16 mouse cellular contexts compared by ENCODE assay signal in genomic region chr5:136038258-136039214, GRCm38 (mm10). TPM values are rescaled to one million over a fixed set of nuclear protein-coding genes. Genes with fewer than 3 reads are reported as not detected.
DNase-seq lines count a peak whose midpoint lies in the region; ATAC-seq and TF ChIP-seq lines count a peak whose summit lies in the region.
"Had no signal": no experiment of that assay in that cellular context is flagged by ENCODE, and none has a peak within 500 bp of the region (broad histone marks: within the 10 kb centered on the region; RNA-seq: fewer than 3 reads in every experiment).

Upk3b (plus strand) TSS chr5:136038496.

- no peak within 1 kb of the TSS for H3K27ac ChIP-seq in heart, adult 2 months
- H3K27ac ChIP-seq in intestine, postnatal 0 days (ENCODE audit: low read depth, low read length) = no peak within 1 kb of the TSS
- H3K27ac ChIP-seq: forebrain, embryonic 12.5 days; midbrain, embryonic 15.5 days had no signal

- no peaks in the 10 kb centered on the region for H3K9me3 ChIP-seq in intestine, postnatal 0 days (ENCODE audit: control insufficient read depth)
- H3K9me3 ChIP-seq: forebrain, embryonic 12.5 days; midbrain, embryonic 15.5 days had no signal

- peak within 1 kb of the TSS; percentile 45 for H3K4me2 ChIP-seq in intestine, postnatal 0 days (replicated peaks; ENCODE audit: low read depth)
- H3K4me2 ChIP-seq: forebrain, embryonic 12.5 days; midbrain, embryonic 15.5 days had no signal

- no peaks in the 10 kb centered on the region for H3K27me3 ChIP-seq in heart, adult 2 months (ENCODE audit: control insufficient read depth, insufficient read depth, low read length)
- no peaks in the 10 kb centered on the region for H3K27me3 ChIP-seq in intestine, postnatal 0 days (replicated peaks; ENCODE audit: control insufficient read depth, insufficient read depth, low read length)
- H3K27me3 ChIP-seq: forebrain, embryonic 12.5 days; midbrain, embryonic 15.5 days had no signal

- 63% methylated on average over 17 of the region's 17 CpGs for WGBS in heart, adult 2 months
- WGBS in intestine, postnatal 0 days = 40% methylated on average over 17 of the region's 17 CpGs

- H3K4me3 ChIP-seq in heart, adult 2 months = no peak within 1 kb of the TSS
- H3K4me3 ChIP-seq in intestine, postnatal 0 days (ENCODE audit: low read depth, low read length) = no peak within 1 kb of the TSS
- H3K4me3 ChIP-seq: forebrain, embryonic 12.5 days; midbrain, embryonic 15.5 days had no signal

- no peak for TF ChIP-seq POLR2A in heart, adult 2 months (IDR thresholded peaks at IDR 0.05; ENCODE audit: insufficient read depth, low read depth, low read length)

- H3K36me3 ChIP-seq in heart, adult 2 months (ENCODE audit: control insufficient read depth, insufficient read depth, low read length) = no peaks in the 10 kb centered on the region
- no peaks in the 10 kb centered on the region for H3K36me3 ChIP-seq in intestine, postnatal 0 days (ENCODE audit: control insufficient read depth, insufficient read depth)
- H3K36me3 ChIP-seq: forebrain, embryonic 12.5 days; midbrain, embryonic 15.5 days had no signal

- peak in 1 of 2 experiments; percentile 38 for DNase-seq in heart, adult 2 months
- no peak for DNase-seq in heart, adult 11 months
- DNase-seq in urinary bladder, adult 2 months (ENCODE audit: low spot score) = peak; percentile 52
- DNase-seq in urinary bladder, postnatal 10 days (ENCODE audit: low spot score) = no peak
- DNase-seq in yolk sac, embryonic 10.5 days (ENCODE audit: low spot score) = peak; percentile 65
- DNase-seq in adrenal gland, postnatal 36 days = no peak
- DNase-seq: adrenal gland, adult 8-10 months; cerebellum, adult 11-12 months; gastrocnemius, postnatal 10 days; layer of hippocampus, adult 9-11 months had no signal

- intact Hi-C loops in heart, adult 2 months (cut with DNase I) = no loop called here

- no peak for TF ChIP-seq EP300 in heart, adult 2 months (IDR thresholded peaks at IDR 0.05; ENCODE audit: insufficient read depth, low read depth, low read length)

- peak; percentile 67 for ATAC-seq in intestine, postnatal 0 days
- ATAC-seq in megakaryocyte-erythroid progenitor cell, adult 5-6 weeks (replicated peaks; ENCODE audit: low FRiP score, low TSS enrichment, poor library complexity, severe bottlenecking) = no peak
- ATAC-seq: inflammation-experienced regulatory T-cells, adult 6 months; midbrain, embryonic 15.5 days had no signal

- no peak for TF ChIP-seq CTCF in heart, adult 2 months (IDR thresholded peaks at IDR 0.05)
- TF ChIP-seq CTCF in intestine, postnatal 0 days (IDR thresholded peaks at IDR 0.05; ENCODE audit: low read depth) = no peak

- H3K79me2 ChIP-seq in heart, adult 2 months (replicated peaks; ENCODE audit: control insufficient read depth, insufficient read depth, low read length) = no peaks in the 10 kb centered on the region

- H3K9ac ChIP-seq in heart, adult 2 months (ENCODE audit: low read depth, low read length) = no peak within 1 kb of the TSS
- no peak within 1 kb of the TSS for H3K9ac ChIP-seq in intestine, postnatal 0 days (ENCODE audit: low read depth, low read length)
- H3K9ac ChIP-seq: forebrain, embryonic 12.5 days; midbrain, embryonic 15.5 days had no signal

- no peaks in the 10 kb centered on the region for H3K4me1 ChIP-seq in heart, adult 2 months (ENCODE audit: control insufficient read depth, insufficient read depth, low read length)
- 0 out of 2 replicates have a peak, but pooled peaks cover 8% of the 10 kb centered on the region for H3K4me1 ChIP-seq in intestine, postnatal 0 days (replicated peaks; ENCODE audit: control insufficient read depth, insufficient read depth, low read length)
- H3K4me1 ChIP-seq: midbrain, embryonic 15.5 days had no signal

RNA-seq across cellular contexts. Expression of gene Upk3b, which starts in this region (rescaled TPM):
- 10 to 100 TPM; 16.7 to 18.6 TPM for total RNA-seq in heart, adult 2 months (2021)
- 25.8 and 30.5 TPM in 2 replicates for polyA plus RNA-seq in heart, adult 2 months (2012; rRNA removed)
- 113 and 152 TPM in 2 replicates for polyA plus RNA-seq in urinary bladder, adult 2 months (2012; rRNA removed)
- 18.3 and 21.3 TPM in 2 replicates for polyA plus RNA-seq in intestine, postnatal 0 days (2015; fragmentation: Nextera tagmentation; extraction: Ambion mirVana)
- total RNA-seq in megakaryocyte-erythroid progenitor cell, adult 5-6 weeks (2014; fragmentation: Nextera tagmentation) = not detected in 2 replicates
- not detected in 2 replicates for total RNA-seq in megakaryocyte-erythroid progenitor cell, adult 5-6 weeks (2017)
- total RNA-seq in adrenal gland, postnatal 36 days (2021) = 1 to 10 TPM; 5.3 to 6.8 TPM
- total RNA-seq: neutrophil, adult 5-6 weeks had no signal
- polyA plus RNA-seq: forebrain, embryonic 12.5 days; midbrain, embryonic 15.5 days had no signal

Comparison
In these comparisons a context has a peak if more than half of its experiments do, and no peak if none do; other contexts are left out.
1. RNA of gene Upk3b (total RNA-seq): 16.7 to 18.6 TPM in heart, adult 2 months and 5.3 to 6.8 TPM in adrenal gland, postnatal 36 days; not detected in megakaryocyte-erythroid progenitor cell, adult 5-6 weeks; every median in the first group is over 4 times any median in the second.
2. DNase-seq: peak in urinary bladder, adult 2 months (single experiment) and yolk sac, embryonic 10.5 days (single experiment); none in heart, adult 11 months (single experiment), urinary bladder, postnatal 10 days (single experiment) and adrenal gland, postnatal 36 days (0 of 2).